Mouse (Mus musculus) lung, adult 18-20 months (tissue): Measurements from ENCODE around the gene Ubox5.
"Not testable (repeated sequence)": the region's sequence is repeated elsewhere in the genome, so short reads cannot be mapped to it uniquely, and the experiment has no call there.

ENCODE experiments used
- DNase-seq, 2 experiments: peaks; one replicate each; pipeline ENCODE4 v3.0.0; 2022; ENCODE audit warnings: mixed read lengths in 2 of 2

Gene Ubox5

GRCm38 (mm10) chr2:130576564-130576963 lies 53.3 kb downstream of the Ubox5 start:
- DNase-seq, result not testable (repeated sequence)

GRCm38 (mm10) chr2:130575873-130576272 lies 54.0 kb downstream of the Ubox5 start, which contains the start of gene Oxt:
Gene Oxt, plus strand, starts transcription at chr2:130576173.
- DNase-seq, result no peak

GRCm38 (mm10) chr2:130574960-130575359 lies 54.9 kb downstream of the Ubox5 start:
- no peak for DNase-seq

- no peak for DNase-seq
Measured at GRCm38 (mm10) chr2:130569926-130570325, 59.9 kb downstream of the Ubox5 start.

- DNase-seq, result no peak
Measured at GRCm38 (mm10) chr2:130568921-130569320, 60.9 kb downstream of the Ubox5 start.

GRCm38 (mm10) chr2:130564983-130565382 lies 64.9 kb downstream of the Ubox5 start:
- DNase-seq, result no peak

GRCm38 (mm10) chr2:130564063-130564462 lies 65.8 kb downstream of the Ubox5 start:
- no peak for DNase-seq

- peak; percentile 94 to 96 for DNase-seq
Measured at GRCm38 (mm10) chr2:130563212-130564055, 66.4 kb downstream of the Ubox5 start, which contains the start of gene Mrps26. Gene Mrps26, plus strand, starts transcription at chr2:130563742.

- no peak for DNase-seq
Measured at GRCm38 (mm10) chr2:130558015-130558414, 71.8 kb downstream of the Ubox5 start.

GRCm38 (mm10) chr2:130557462-130557861 lies 72.4 kb downstream of the Ubox5 start:
- no peak for DNase-seq

GRCm38 (mm10) chr2:130556292-130556691 lies 73.5 kb downstream of the Ubox5 start:
- no peak for DNase-seq

- no peak for DNase-seq
Measured at GRCm38 (mm10) chr2:130554841-130555240, 75.0 kb downstream of the Ubox5 start.

GRCm38 (mm10) chr2:130546957-130547356 lies 82.9 kb downstream of the Ubox5 start:
- no peak for DNase-seq

GRCm38 (mm10) chr2:130540266-130540665 lies 89.6 kb downstream of the Ubox5 start:
- DNase-seq, result no peak
